Mouse (Mus musculus) CH12.LX (cell line): ENCODE measurements around the gene Dgcr2.

ENCODE experiments used
- POLR2A ChIP-seq: IDR thresholded peaks from 2 replicates; pipeline ENCODE4 v1.6.1; 2011; ENCODE audit warnings: low read depth, mild to moderate bottlenecking, improper control_type of control experiment, low read length
- SMC3 ChIP-seq: IDR thresholded peaks from 2 replicates; pipeline ENCODE4 v1.6.1; 2011; ENCODE audit warnings: low read depth, low read length, improper control_type of control experiment

DNA sequence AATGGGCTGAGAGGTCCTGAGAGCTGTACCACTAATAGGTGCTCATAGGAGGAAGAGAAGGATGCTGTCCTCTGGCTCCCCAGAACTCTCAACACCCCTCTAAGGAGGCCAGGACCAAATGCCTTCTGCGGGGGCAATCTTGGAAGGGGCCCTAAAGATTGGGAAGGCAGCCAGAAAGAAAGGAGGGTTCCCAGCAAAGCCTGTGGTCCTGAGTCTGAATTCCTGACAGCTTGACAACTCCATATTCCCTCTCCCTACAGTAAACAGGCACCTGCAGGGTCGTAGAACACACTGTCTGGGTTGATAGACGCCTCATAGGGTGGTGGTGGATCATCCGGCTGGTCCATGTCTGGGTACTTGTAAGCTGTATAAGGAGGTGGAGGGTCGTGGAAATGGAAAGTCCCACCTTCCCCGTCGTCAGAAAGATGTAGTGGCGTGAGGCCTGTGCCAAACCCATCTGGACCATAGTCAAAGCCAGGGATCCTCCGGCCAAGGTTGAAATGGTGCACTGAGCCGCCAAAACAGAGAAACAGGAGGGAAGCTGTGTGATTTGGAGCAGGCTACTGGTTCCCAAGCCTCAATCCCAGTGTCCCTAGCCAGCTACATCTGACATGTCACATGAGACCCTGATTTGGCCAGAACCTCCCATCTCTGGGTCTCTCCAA is 54.5 kb downstream of the Dgcr2 start:
- TF ChIP-seq POLR2A = no peak
- no peak for TF ChIP-seq SMC3
